Mouse (Mus musculus): ENCODE data around the gene Hpf1. TPM values are rescaled to one million over a fixed set of nuclear protein-coding genes. Genes with fewer than 3 reads are reported as not detected.

Hpf1 gene
- total RNA-seq, 2 experiments from 2014 or later = 24.0 to 29.2 TPM

DNA sequence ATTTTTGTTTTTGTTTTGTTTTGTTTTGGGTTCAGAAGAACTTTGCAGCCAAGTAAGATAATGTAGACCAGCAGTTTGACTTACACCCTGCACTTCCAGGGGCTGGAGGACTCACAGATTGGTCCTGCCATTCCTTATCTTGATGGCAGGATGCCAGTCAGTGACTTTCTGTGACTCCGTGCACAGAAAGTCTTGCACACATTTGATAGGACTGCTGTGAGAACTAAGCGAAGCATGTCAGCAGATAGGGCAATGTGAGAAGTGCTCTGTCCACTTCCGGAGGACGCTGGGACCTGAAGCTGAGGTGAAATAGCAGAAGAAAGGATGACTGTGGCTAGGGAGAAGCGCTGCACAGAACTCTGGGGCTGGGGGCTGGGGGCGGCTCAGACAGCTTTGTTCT lies 5.7 kb downstream of the Hpf1 start:
- peak; percentile 21 for DNase-seq

DNA sequence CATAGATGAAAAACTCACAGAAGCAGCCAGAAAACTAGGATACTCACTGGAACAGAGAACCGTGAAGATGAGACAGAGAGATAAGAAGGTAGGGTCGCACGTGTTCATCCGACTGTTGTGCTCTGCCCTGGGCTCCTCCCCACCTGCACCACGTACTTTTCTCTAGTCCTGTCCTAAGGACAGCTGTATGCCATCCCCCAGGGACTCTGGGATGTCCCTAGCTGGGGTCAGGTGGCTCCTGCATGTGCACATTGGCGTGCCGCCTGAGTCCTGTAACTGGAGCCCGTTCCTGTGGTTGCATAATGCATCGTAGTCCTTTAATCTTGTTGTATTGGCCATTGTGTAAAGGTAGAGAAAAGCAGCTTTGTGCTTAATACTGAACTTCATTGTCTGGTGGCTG lies 9.9 kb downstream of the Hpf1 start:
- DNase-seq = peak; percentile 21

DNA sequence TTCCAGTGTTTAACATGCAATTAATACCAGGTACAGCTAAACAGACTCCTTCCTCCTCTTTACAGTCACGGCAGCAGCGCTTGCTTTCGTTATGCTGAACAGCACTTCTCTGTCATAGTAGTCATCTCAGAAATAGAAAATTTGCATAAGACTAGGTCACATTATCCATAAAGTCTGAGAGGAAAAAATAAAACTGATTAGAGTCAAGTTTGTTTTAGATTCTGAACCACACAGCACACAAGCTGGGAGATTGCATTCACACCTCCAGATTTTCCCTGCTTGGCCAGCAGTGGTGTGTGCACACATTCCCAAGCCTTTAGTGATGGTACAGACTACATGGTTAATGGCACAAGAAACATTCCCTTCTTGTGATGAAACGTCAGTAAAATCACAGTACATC lies 21.9 kb downstream of the Hpf1 start:
- DNase-seq = no peak

- DNase-seq = no peak
These were observed 22.3 kb downstream of the Hpf1 start for GRCm38 (mm10) chr8:60912554-60912953.

DNA sequence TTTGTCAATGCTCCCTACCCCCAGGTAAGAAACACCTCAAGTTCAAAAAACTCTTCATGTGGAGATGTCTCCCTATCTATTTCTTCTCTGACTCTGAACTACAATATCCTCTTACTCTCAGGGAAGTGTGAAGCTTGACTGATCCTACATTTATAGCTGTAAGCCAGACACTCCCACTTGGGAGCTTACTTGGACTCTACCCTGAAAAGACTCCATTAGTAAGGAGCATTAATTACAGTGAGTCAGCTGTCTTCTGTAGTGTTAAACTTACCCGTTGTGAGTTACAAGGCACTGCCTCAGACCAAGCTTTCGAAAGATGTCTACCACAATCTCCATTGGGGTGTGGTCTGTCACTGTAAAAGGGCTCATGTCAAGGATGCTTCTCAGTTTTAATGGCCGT lies 28.9 kb downstream of the Hpf1 start:
- DNase-seq = no peak

DNA sequence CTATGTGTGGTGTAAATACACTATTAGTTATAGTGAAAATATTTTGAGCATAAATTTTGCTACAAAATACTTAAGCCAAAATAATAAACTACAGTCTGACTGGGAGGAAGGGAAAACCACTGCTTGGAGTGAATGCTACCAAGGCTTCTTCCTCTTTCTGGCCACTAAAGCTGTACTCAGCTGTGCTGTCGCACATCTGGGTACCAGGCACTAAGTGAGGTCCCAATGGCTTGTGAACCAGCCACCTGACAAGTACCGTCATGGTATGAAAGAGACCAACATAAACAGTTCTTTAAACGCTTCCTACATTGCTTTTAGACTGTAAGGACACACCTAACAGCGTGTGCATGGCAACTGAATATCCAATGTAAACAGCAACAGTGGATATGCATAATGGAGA lies 30.0 kb downstream of the Hpf1 start:
- no peak for DNase-seq

GRCm38 (mm10) chr8:60933617-60934016 lies 43.4 kb downstream of the Hpf1 start:
- no peak for DNase-seq

DNA sequence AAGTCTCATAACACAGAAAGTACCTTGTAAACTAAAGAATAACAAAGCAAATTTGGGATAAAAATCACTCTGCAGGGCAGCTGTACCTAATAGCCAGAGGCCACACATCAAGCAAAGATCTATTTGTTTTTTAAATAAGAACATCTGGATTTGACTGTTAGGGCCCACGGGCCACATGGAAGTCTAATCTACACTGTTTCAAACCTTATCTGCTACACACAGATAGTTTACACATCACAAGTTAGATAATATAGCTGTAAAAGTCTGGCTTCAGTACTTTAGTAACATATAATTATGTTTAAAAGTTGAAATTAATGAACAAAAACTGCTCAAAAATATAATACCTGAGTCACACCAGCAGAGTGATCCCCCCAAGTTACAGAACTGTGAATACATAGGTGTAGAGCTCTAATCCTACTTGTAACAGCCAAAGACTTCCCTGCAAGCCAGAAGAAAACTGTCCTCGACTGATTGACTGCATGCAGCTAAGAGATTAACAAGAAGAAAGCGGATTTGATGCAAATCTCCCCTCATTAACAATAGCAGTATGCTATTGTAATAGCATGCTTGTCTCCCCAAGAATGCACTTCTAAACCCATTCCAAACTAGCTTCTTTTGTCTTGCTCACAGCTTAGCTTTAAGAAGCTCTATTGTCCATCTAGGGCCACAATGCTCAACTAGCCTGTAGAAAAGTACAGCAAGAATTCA lies 48.7 kb downstream of the Hpf1 start:
- no peak for DNase-seq

DNA sequence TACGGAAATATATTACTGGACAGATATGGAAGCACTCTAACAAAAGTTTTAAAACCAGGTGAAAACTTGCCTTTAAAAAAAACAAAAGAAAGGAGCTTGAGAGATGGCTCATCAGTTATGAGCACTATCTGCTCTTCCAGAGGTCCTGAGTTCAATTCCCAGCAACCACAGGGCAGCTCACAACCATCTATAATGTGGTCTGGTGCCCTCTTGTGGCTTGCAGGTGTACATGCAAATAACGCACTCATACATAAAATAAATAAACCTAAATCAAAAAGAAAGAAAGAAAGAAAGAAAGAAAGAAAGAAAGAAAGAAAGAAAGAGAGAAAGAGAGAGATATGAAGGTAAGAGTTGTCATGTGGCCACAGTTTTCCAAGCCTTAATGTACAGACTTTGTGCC lies 52.6 kb downstream of the Hpf1 start:
- no peak for DNase-seq

GRCm38 (mm10) chr8:60947503-60947902 lies 57.3 kb downstream of the Hpf1 start:
- no peak for DNase-seq

- DNase-seq = no peak
These were observed 59.6 kb downstream of the Hpf1 start for GRCm38 (mm10) chr8:60949859-60950258.

GRCm38 (mm10) chr8:60951271-60951670 lies 61.1 kb downstream of the Hpf1 start:
- DNase-seq = no peak

DNA sequence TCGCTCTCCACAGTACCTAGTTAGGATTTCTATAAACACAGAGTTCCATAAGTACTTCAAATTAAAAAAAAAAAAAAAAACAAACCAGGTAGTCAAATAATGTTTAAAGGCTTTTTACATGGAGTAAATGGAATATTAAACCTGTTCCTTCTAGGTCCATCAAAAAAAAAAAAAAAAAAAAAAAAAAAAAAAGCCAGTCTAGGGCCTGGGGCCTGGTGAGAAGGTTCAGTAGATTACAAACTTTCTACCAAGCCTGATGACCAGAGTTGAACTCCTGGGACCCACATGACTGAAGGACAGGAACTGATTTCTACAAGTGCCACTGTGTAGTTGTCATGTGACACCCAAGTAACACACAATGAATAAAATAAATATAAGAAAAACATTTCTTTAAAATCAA lies 61.5 kb downstream of the Hpf1 start:
- no peak for DNase-seq

DNA sequence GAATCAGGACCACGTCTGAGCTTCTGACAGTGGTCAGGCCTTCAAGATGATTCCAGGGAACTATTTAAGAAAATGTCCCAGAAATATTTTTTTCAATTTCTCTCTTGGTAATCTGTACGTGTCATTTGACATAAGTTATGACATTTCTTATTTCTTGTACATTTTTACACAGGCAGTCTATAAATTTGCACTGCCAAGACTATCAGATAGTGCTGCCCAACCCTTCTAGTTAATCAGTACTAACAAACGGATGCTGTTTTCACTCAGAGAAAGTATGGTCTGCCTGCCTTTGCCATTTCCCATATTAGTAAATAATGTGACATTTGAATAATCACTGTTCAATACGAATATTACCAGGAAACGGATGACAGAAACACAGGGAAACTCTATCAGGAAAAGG lies 62.6 kb downstream of the Hpf1 start:
- DNase-seq = no peak

- peak; percentile 80 for DNase-seq
These were observed 64.2 kb downstream of the Hpf1 start for GRCm38 (mm10) chr8:60954281-60955014.

DNA sequence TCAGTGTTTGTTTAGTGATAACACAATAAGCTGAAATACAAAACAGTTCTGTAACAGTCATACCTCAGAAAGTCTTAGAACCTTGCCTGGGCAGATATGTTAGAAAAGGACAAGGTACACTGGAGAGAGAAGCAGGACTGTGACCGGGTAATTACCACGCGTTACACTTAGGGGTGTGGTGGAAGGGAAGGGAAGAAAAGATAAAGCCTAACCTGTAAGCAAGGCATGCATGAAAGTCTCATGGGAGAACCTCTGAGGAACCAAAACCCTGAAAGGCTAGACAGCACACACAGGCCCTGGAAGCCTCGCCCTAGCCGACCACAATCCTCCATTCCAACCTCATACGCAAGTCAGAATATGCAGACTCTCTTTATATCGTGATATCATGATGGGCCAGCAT lies 66.6 kb downstream of the Hpf1 start:
- DNase-seq = no peak

Other genes starting within 250 kb of the Hpf1 start
- gene Clcn3, start 92.9 kb downstream of the Hpf1 start, total RNA-seq (2021) = 10 to 100 TPM; 32.3 to 38.1 TPM
- gene Nek1, start 102.8 kb downstream of the Hpf1 start, total RNA-seq (2021) = 10 to 100 TPM; 11.5 to 19.5 TPM

Data from adrenal gland, postnatal 10 days (tissue).